Mouse (Mus musculus) G1E (cell line): ENCODE measurements around the gene Ptprz1. TPM values are rescaled to one million over a fixed set of nuclear protein-coding genes. Genes with fewer than 3 reads are reported as not detected.

ENCODE experiments used
- ATAC-seq: 2 replicates; pipeline ENCODE4 v1.8.0; 2016; ENCODE audit warnings: mild to moderate bottlenecking; ENCODE audit not compliant: insufficient number of reproducible peaks, poor library complexity, low FRiP score, severe bottlenecking; ENCODE audit errors: extremely low read depth
- DNase-seq: peaks from one replicate; pipeline ENCODE4 v3.0.0; 2012; ENCODE audit warnings: low spot score
- H3K27me3 ChIP-seq: 2 replicates; pipeline ENCODE4 v1.6.1; 2012; ENCODE audit warnings: mild to moderate bottlenecking, low read length, inconsistent platforms; ENCODE audit not compliant: insufficient read depth
- H3K36me3 ChIP-seq: replicated peaks from 2 replicates; pipeline ENCODE3; 2012; ENCODE audit warnings: mild to moderate bottlenecking, inconsistent platforms
- H3K4me1 ChIP-seq: 2 replicates; pipeline ENCODE4 v1.6.1; 2012; ENCODE audit warnings: low read depth, low read length, inconsistent platforms, mixed read lengths; ENCODE audit not compliant: insufficient read depth
- H3K4me3 ChIP-seq: 2 replicates; pipeline ENCODE4 v1.5.1; 2012; ENCODE audit warnings: low read depth, mild to moderate bottlenecking, inconsistent platforms, low read length, moderate library complexity, mixed read lengths
- H3K9me3 ChIP-seq: replicated peaks from 2 replicates; pipeline ENCODE4 v1.6.1; 2012; ENCODE audit warnings: inconsistent platforms
- CTCF ChIP-seq: IDR thresholded peaks from 2 replicates; pipeline ENCODE4 v1.5.1; 2012; ENCODE audit warnings: low read depth, low read length, inconsistent platforms, mixed read lengths
- GATA1 ChIP-seq: IDR thresholded peaks from 2 replicates; pipeline ENCODE4 v1.6.1; 2012; ENCODE audit warnings: borderline replicate concordance, low read length, inconsistent platforms, mixed read lengths
- GATA2 ChIP-seq: IDR thresholded peaks from 2 replicates; pipeline ENCODE4 v1.6.1; 2012; ENCODE audit warnings: low read depth, low read length, inconsistent platforms, borderline replicate concordance
- POLR2AphosphoS5 ChIP-seq: IDR thresholded peaks from 2 replicates; pipeline ENCODE4 v1.6.1; 2012; ENCODE audit warnings: low read depth, low read length, inconsistent platforms; ENCODE audit not compliant: insufficient replicate concordance
- TAL1 ChIP-seq: conservative IDR thresholded peaks from 2 replicates; pipeline ENCODE4 v1.6.1; 2012; ENCODE audit warnings: low read depth, low read length, inconsistent platforms, mixed read lengths
- polyA plus RNA-seq: library from polyadenylated mRNA; stranded (reverse); fragments of >175 nt; gene quantifications from 2 replicates; pipeline ENCODE4 v1.2.3, GENCODE M21; 2012
- total RNA-seq, 2 experiments: library from RNA; stranded (forward) in 1 of 2; stranded (reverse) in 1 of 2; fragments of 200-1000 nt in 1 of 2; fragments of >200 nt in 1 of 2; fragmentation: Nextera tagmentation in 1 of 2; gene quantifications; 2 replicates each; pipeline ENCODE4 v1.2.3; 2014 to 2017

Gene Ptprz1
- total and polyA plus RNA-seq, 3 experiments, result 0.22 TPM; not detected in 2

DNA sequence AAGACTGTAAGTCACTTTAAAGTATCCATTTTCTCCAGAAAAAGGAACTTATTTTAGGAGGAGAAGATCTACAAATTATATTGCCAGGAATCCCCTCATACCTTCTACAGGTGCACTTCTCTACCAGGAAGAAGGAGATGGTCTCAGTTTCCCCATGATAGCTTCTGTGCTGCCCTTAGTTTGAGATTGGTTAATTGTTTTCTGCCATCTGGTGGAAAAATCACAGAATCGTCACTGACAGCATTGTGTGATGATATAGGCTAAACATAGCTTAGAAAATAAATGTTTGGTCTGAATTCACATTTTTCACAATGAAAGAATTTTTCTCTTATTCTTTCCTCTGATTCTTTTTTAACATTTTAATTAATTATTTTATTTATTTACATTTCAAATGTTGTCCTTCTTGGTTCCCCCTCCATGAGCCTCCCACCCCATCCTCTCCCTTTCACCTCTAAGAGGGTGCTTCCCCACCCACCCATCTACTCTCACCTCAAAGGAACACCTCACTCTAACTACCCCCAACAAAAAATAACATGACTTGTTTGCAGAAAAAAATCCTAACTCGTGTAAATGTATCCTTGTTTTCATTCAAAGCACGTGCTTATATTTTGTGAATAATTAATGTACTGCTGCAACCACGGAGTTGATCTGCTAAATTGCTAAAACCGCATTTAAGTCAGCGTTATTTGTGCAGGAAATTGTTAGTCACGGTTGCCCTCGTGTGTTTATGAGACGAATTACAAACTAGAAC, 108.6 kb downstream of the Ptprz1 start:
- DNase-seq (no peak), ATAC-seq (no peak)
- Histone ChIP-seq H3K36me3 (no peaks in the 10 kb centered on the region), H3K27me3 (no peaks in the 10 kb centered on the region), H3K9me3 (no peaks in the 10 kb centered on the region), H3K4me3 (no peak overlapping the region), H3K4me1 (no peaks in the 10 kb centered on the region)
- TF ChIP-seq CTCF (no peak), POLR2AphosphoS5 (no peak), TAL1 (no peak), GATA1 (no peak), GATA2 (no peak)

- DNase-seq, result no peak
- H3K4me3 ChIP-seq, result no peak overlapping the region
- H3K9me3 ChIP-seq, result no peaks in the 10 kb centered on the region
- H3K4me1 ChIP-seq, result no peaks in the 10 kb centered on the region
- no peak for ATAC-seq
- no peaks in the 10 kb centered on the region for H3K27me3 ChIP-seq
- no peaks in the 10 kb centered on the region for H3K36me3 ChIP-seq
- TF ChIP-seq POLR2AphosphoS5 (no peak), GATA2 (no peak), GATA1 (no peak), TAL1 (no peak), CTCF (no peak)
Measured at GRCm38 (mm10) chr6:22984520-22985154, 109.3 kb downstream of the Ptprz1 start.

DNA sequence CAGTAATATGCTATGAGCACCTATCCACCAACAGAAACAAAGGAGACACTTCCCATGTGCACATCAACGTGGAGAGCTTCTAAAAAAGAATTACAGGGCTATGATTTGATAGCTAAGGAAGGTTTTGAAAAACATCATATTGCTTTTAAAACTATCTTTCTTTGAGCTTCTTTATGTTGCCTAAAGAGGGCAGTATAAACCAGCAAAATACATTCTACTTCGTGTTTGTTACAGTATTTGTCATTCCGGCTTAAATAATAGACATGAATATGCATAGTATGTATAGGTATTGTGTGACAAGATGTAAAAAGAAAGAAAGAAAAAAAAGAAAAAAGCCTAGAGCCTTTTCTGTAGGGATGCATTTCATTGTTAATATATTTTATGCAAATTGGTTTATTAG, 127.8 kb downstream of the Ptprz1 start:
- DNase-seq (no peak), ATAC-seq (no peak)
- Histone ChIP-seq H3K4me1 (no peaks in the 10 kb centered on the region), H3K36me3 (no peaks in the 10 kb centered on the region), H3K9me3 (no peaks in the 10 kb centered on the region), H3K4me3 (no peak overlapping the region), H3K27me3 (no peaks in the 10 kb centered on the region)
- TF ChIP-seq TAL1 (no peak), GATA1 (no peak), GATA2 (no peak), CTCF (no peak), POLR2AphosphoS5 (no peak)

- DNase-seq (no peak), ATAC-seq (no peak)
- TF ChIP-seq GATA2 (no peak), POLR2AphosphoS5 (no peak), CTCF (no peak), TAL1 (no peak), GATA1 (no peak)
- Histone ChIP-seq H3K9me3 (no peaks in the 10 kb centered on the region), H3K27me3 (no peaks in the 10 kb centered on the region), H3K4me1 (no peaks in the 10 kb centered on the region), H3K36me3 (no peaks in the 10 kb centered on the region), H3K4me3 (no peak overlapping the region)
Measured at GRCm38 (mm10) chr6:23014988-23015613, 139.8 kb downstream of the Ptprz1 start.

- H3K36me3 ChIP-seq, result no peaks in the 10 kb centered on the region
- no peak for ATAC-seq
- no peaks in the 10 kb centered on the region for H3K9me3 ChIP-seq
- H3K4me1 ChIP-seq, result no peaks in the 10 kb centered on the region
- TF ChIP-seq TAL1 (no peak), CTCF (no peak), GATA2 (no peak), POLR2AphosphoS5 (no peak), GATA1 (no peak)
- DNase-seq, result no peak
- no peak overlapping the region for H3K4me3 ChIP-seq
- no peaks in the 10 kb centered on the region for H3K27me3 ChIP-seq
Measured at GRCm38 (mm10) chr6:23028251-23028650, 152.9 kb downstream of the Ptprz1 start.

DNA sequence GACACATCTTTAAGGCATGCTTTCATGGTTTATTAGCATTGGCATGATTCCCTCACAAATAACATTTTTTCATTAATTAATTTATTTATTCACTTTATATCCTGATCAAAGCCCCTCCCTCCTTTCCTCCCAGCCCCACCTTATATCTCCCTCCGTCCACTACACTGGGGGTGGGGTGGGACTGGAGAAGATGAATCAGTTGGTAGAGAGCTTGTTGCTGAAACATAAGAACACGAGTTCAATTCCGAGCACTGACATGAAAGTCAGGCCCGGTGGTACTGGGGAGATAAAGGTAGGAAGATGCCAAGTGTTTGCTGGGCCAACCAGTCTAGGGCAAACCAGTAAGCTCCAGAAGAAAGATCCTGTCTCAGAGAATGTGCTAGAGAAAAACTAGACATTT, 173.5 kb downstream of the Ptprz1 start:
- no peak for TF ChIP-seq GATA2
- TF ChIP-seq POLR2AphosphoS5, result no peak
- no peak for TF ChIP-seq TAL1
- TF ChIP-seq CTCF, result no peak
- TF ChIP-seq GATA1, result no peak
- Histone ChIP-seq H3K27me3 (no peaks in the 10 kb centered on the region), H3K4me3 (no peak overlapping the region), H3K9me3 (no peaks in the 10 kb centered on the region), H3K4me1 (no peaks in the 10 kb centered on the region), H3K36me3 (no peaks in the 10 kb centered on the region)
- no peak for DNase-seq
- ATAC-seq, result no peak

DNA sequence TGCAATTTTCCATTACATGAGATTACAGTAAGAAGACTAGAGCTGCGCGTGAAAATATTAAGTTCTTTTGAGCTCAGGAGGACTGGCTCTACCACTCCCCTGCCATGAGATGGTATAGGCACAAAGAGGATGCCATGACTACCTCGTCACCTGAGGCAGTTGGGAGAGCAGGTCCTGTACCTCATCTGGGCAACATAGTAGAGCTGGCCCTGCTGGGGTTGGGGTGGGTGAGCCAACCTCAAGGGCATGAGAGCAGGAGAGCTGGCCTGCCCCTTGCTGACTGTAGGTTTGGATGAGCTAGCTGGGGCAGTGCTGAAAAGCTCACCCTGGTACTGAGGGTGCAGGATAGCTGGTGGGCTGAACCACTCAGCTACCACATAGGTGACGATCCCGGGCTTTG, 180.4 kb downstream of the Ptprz1 start:
- Histone ChIP-seq H3K9me3 (no peaks in the 10 kb centered on the region), H3K4me1 (no peaks in the 10 kb centered on the region), H3K4me3 (no peak overlapping the region), H3K36me3 (no peaks in the 10 kb centered on the region), H3K27me3 (no peaks in the 10 kb centered on the region)
- DNase-seq, result no peak
- no peak for ATAC-seq
- TF ChIP-seq TAL1, result no peak
- TF ChIP-seq GATA1, result no peak
- TF ChIP-seq POLR2AphosphoS5, result no peak
- TF ChIP-seq GATA2, result no peak
